Mouse (Mus musculus) retina, postnatal 1 day (tissue): ENCODE results near the gene Zbtb1.

Experiments used
- DNase-seq: peaks from one replicate; pipeline ENCODE4 v3.0.0-alpha.2; 2012

The Zbtb1 gene

DNA sequence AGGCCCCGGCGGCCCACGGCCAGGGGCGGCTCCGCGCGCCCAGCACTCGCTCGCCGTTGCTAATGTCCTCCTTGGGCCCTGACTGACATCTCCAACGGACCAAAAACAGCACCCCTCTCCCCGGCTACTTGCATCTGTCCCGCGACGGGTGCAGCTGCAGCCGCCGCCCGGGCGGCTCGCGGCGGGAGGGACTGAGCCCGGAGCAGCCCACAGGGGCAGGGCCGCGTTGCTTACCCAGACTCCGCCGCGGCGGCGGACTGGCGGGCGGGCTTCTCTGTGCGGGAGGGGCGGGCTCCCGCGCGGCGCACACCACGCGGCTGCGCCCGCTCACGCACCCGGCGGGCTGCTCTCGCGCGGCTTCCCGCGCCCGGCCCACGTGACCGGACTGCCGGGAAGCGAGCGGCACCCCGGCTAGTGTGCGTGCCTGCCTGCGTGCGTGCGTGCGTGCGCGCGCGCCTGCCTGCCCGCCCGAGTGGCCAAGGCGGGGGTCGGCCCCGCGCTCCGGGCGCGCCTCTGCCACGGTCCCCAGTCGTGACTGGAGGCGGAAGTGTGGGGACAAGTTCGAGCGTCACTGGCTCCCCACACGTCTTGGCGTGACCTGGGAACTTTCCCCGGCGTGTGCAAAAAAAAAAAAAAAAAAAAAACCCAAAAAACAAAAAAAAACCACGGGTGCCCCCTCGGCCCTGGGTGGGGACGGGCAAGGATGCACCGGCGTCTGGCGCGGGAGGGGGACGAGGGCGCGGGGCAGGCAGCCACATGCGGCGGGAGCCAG is 674 bp upstream of the Zbtb1 start, which contains the start of gene Zbtb25:
Gene Zbtb25, minus strand, starts transcription at position 397 of the 772 bp plus-strand sequence.
- peak; percentile 95 for DNase-seq

DNA sequence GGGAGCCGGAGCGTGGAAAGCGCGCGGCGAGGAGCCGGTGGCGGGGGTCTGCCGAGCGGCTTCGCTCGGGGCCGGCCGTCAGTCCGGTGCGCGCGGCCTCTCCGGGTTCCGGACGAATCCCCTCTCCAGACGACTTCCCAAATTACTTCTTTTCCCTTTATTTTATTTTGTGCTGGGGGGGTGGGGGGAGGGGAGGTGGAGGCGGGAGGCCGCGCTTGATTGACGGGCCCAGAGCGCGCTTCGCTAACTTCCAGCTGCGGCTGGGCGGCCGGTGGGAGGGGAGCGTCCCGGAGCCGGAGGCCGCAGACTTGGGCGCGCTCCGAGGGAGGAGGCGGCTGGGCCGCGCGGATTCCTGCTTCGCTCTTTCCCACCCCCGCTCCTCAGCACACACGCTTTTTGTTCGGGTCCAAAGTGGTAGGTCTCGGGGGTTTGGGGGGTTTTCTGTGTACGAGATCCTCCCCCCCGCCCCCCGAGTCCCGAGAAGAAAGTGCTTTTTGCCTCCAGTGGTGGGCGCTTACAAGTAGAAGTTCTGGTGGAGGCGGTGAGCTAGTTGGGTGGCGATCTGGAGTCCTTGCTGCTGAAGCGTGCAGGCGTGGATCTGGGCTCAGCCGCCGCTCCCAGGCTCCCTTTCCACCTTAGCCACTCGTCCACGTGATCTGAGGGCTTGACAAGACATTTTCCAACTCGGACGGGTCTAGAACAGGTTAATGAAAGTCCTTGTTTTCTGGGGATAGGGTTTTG is 935 bp downstream of the Zbtb1 start:
- peak; percentile 75 for DNase-seq

DNA sequence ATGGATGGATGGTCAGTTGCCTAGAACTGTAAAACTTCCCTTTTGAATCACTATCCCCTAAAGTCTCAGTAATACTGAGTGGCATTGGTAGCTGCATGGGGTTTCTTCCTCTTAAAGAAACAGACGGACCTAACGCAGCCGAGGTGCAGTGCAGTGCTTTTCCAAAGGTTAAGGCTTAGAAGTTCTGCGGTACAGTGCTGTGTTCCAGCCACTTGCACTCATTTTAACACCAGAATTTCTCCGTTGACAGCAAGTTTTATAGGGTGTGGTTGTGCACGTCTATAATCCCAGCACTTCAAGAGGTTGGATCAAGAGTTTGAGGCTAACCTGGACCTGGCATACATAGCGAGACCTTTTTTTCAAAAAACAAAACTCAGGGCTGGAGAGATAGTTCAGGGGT is 2.0 kb downstream of the Zbtb1 start:
- DNase-seq = no peak

DNA sequence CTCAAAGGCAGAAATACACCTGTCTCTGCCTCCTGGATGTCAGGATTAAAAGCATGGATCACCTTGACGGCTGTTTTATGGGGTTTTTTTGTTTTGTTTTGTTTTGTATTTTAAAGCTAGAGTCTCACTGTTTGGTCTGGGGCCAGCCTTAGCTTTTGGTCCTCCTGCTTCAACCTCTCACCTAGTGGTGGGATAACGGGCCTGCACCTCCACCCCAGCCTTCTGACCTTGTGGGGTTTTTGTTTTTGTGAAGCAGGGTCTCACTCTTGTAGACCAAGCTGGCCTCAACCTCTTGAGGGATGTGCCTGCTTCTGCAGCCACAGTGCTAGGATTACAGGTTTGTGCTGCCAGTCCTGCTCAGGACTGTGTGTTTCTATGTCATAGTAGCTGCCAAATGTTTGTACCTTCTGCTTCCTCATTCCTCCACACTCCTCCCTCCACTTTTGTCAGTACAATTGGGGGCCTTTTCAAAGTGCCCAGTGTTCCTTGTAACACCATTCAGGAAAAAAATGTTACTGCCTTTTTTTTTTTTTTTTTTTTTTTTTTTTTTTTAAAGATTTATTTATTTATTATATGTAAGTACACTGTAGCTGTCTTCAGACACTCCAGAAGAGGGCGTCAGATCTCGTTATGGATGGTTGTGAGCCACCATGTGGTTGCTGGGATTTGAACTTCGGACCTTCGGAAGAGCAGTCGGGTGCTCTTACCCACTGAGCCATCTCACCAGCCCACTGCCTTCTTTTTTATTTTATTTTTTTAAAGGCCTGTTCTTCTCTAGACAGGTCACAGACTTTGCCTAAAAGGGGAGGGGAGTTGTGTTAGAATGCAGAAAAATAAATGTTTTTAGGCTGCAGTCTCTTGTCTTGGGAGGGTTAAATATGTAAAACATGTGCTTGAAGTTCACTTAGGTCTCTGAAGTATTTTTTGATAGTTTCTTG is 3.1 kb downstream of the Zbtb1 start:
- DNase-seq = peak; percentile 22

DNA sequence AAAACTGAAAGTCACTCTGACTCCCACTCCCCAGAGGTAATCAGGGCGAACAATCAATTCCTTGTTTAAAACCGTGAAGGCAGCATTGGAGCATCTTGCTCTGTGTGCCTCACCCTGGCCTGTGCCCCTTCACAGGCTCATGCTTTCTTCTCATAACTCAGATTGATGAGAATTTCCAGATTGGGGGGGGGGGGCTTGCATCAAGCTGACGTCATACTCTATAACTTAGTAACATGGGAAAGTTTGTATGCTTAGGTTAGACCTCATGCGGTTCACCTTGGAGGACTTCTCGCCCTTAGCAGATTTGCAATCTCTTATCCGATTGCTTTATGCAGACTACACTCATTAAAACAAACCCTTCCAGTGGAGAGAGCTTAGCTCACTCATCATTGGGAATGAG is 3.9 kb downstream of the Zbtb1 start:
- DNase-seq = no peak

DNA sequence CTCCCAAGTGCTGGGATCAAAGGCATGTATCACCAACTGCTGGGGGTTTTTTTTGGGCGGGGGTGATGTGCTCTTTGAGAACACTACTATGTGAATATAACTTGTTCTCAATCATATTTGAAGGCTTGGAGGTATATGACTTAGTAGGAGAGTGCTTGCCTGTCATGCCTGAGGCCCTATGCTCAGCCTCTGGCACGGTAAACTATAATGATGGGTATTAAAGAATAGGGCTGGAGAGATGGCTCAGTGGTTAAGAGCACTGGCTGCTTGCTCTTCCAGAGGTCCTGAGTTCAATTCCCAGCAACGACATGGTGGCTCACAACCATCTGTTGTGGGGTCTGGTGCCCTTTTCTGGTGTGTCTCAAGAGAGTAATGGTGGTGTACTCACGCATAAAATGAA is 4.8 kb downstream of the Zbtb1 start:
- DNase-seq = no peak

DNA sequence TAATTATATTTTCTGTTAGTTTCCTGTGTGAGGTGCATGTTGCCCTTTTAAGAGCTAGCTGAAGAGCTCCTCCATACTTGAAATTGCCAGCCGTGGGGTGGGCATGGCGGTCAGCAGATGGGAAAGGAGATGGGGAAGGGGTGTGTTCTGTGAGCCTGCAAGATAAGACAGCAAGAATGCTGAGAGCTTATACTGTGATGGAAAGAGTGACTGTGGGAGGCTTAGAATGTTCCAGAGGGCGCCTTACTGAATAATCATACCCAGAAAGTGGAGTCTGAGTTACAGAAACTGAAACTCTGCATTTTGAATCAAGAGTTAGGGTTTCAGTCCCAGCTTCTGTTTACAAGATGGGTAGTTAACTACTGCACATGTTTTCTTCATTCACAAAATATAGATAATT is 5.4 kb downstream of the Zbtb1 start:
- no peak for DNase-seq

DNA sequence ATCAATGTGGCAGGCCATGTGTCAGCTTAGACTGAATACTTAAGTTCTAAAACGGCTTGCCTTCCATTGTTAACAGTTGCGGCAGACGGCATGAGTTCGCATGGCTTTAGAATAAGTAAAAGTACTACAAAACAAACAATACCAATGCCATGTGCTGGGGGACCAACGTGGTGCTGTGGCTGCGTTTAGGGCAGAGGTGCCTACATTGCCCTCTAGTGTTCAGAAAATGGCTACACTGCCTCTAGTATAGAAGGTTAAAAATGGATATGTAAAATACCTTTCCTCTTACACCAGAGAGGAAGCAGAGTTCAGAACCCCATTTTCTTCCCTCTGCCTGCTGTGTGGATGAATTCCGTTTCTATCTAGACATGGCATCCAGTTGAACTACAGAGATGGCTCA is 6.6 kb downstream of the Zbtb1 start:
- DNase-seq = peak; percentile 59

DNA sequence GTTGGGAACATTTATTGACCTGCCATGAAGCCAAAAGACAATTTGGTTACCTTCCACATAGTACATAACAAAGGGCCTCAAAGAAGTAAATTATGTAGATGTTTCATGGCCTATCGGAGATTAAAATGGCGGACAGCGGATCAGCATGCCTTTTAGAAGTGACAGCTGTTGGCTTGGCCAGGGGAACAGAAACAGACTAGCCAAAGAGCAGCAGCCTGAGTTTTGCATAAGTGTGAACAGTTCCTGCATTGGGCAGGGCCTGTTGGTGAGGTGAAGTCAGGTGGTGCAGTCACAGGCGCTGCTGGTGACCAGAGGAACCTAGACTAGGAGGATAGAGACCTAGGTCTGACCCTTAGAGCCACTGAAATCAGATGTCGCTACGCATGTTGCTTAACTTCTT is 7.0 kb downstream of the Zbtb1 start:
- no peak for DNase-seq

DNA sequence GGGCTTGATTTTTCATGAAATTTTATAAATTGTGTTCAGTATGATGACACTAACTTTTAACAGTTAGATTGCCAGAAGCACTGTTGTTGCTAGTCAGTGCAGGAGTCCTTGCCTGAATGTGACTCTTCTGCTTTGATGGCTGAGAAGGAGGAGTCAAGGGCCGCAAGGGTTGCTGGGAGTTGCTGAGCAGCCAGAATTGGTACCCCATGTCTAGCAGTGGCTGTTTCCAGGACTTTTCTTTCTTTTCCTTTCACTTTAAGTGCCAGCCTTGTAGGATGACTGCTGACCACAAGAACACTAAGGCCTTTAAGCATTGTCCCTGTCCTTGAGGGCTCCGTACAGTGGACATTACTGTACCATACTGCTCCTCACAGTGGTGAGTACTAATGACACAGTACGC is 7.7 kb downstream of the Zbtb1 start:
- no peak for DNase-seq

DNA sequence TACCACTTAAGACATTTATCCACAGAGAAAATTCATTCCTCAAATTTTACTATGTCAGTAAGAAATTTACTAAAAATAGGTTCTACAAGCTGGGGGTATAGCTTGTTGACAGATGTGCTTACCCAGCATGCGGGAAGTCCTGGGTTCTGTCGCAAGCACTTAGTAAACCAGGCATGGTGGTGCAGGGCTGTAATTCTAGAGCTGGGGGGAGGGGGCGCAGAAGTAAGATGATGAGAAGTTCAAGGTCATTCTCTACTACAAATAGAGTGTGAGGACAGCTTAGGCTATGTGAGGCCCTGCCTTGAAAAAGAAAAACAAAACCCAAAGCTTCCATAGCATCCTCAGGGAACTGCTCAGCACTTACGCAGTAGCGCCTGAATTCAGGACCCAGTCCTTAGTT is 8.5 kb downstream of the Zbtb1 start:
- no peak for DNase-seq

DNA sequence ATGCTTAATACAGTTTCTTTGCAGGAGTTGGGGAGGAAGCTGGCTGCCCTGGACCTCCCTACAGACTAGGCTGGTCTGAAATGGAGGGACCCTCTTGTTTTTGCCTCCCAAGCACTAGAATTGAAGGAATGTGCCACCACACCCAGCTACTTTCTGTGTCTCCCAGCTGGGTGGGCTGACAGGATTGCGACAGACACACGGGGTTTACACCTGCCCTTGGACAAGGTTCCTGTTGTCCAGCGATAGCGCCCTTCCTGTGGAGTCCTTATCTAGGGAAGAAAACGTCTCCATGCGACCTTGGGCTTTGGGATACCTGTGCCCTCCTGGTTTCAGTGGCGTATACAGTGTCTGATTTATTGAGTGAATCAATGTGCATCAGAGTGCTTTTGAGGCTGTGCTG is 10.1 kb downstream of the Zbtb1 start:
- DNase-seq = no peak

DNA sequence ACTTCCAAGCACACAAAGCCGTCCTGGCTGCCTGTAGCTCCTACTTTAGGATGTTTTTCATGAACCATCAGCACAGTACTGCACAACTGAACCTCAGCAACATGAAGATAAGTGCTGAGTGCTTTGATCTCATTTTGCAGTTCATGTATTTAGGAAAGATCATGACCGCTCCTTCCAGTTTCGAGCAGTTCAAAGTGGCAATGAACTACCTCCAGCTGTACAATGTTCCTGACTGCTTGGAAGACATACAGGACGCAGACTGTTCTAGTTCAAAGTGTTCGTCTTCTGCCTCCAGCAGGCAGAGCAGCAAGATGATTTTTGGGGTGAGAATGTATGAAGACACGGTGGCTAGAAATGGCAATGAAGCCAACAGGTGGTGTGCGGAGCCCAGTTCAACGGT is 15.3 kb downstream of the Zbtb1 start:
- no peak for DNase-seq

DNA sequence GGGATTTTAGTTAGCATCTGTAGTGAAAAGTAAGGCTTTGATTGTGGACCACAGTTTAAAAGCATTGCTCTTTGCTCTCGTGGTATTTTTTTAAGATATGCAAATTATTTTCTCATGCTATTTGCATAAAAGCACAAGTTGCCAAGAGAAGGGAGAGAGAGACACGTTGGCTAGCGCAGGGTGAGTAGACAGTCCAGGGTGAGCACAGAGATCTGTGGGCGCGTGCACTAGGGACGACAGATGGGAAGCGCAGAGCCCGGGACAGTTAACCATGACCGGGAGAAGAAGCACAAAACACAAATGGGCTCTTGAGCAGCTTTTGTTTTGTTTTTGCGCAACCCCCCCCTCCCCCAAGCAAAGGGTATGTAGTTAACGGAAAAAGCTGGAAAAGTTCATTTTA is 18.7 kb downstream of the Zbtb1 start:
- DNase-seq = no peak

DNA sequence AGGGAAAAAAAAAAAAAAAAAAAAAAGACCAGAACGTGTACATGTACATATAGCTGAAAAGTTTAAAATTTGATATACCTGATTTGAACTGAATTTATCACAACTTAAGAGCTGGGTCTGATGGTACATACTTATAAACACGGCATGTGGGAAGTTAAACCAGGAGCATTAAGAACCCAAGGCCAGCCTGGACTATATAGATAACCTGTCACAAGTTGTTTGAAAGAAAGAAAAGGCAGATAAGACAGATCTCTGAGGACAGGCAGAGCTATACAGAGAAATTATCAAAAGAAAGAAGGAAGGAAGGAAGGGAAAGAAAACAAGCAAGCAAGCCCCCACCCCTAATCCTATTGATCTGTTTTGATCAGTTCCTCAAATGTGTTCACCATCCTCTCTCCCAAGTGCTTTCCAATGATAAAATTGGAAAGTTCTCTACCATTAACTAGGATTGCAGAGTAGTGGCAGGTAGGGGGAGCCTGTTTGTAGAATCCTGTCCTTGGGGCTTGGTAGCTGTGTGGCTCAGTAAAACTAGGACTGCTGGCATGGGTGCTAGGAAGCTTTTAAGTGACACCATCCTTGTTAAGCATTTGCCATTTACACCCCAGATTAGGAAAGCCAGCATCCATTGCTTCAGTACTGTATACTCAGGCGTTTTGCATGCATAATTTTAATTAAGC is 21.7 kb downstream of the Zbtb1 start:
- DNase-seq = no peak

DNA sequence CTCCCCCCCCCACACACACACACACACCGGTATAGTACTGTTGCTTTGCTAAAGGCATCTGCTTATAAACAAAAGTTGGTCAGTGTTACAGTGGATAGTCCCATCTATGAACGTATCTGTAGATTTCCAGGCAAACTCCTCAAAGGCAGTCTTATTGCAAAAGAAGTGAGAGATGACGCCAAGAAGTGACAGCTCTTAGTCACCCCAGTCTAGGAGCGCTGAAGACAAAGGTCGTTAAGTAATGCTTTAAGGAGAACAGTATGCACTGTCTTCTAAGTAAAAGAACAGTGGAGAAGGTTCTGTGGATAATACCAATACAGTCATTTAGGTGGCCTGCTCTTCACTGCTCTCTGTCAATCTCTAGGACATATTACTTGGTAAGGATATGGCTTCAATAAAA is 22.9 kb downstream of the Zbtb1 start:
- DNase-seq = no peak

DNA sequence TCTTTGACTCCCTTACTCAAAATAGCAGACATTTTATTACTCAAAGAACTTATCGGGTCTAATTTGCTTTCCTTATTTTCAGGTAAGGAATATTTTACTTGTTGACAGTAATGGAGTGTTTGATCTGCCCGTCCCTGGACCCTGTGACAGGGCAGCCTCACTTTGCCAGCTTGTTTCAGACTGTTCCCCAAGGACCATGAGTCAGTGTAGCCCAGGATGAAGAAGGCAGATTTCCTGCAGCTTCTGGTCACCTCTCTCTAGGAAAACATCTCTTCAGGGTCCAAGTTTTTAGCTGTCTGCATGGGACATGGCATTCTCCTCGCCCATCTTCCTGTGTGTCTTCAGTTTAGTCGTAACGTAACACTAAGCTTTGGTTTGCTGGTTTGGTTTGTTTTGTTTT is 27.2 kb downstream of the Zbtb1 start:
- DNase-seq = no peak

DNA sequence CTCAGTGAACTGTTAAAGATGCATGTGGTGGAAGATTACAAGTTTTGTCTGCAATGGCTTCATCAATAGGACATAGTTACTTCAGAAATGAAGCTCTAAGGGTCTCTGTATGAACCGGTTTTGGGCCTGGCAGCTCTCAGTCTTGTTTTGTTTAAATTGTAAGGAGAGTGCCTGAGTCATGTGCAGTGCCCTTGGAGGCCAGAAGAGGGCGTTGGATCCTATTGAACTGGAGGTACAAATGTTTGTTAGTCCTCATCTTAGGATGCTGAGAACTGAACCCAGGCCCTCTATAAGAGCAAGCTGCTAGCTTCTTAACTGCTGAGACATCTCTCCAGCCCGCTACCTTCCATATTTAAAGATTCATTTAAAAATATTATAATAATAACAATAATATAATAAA is 31.6 kb downstream of the Zbtb1 start:
- no peak for DNase-seq

DNA sequence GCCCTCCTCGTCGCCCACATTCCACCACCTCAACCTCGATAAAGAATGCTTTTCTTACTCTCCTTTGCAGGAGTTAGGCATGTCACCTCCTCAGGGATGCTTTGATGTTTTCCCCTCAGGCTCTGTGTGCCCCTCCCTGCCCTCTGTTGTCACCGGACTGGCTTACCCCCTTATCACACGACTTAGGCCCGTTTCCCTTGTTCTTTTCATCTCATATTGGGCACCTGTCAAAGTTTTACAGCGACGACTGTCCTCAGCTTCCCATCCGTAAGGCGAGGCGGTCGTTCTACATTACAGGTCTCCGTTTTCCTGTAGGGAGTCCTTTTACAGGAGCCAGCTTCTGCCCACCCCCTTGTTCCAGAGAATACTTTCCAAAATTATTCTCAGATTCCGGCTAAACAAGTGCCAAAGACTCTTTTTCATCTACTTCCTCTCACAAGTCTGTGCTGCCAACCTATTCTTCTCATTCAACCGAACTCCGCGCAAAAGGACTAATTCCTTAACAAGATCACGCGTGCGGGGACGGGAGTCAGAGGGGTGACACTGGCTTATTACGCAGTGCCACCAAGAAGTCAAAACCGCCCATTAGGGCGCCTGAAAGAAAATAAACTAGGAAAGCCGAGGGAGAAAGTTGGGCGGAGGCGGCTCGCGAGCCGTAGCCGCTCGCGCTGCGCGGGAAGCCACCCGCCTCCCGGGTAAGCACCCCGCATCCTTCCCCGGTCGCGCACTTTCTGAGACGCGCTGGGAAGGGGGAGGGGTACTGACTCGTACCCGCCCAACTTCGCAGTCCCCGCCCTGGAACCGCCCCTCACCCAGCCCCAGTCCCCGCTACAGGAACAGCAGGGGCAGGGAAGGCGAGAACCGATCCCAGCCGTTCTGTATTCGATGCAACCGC is 33.2 kb downstream of the Zbtb1 start:
- no peak for DNase-seq

DNA sequence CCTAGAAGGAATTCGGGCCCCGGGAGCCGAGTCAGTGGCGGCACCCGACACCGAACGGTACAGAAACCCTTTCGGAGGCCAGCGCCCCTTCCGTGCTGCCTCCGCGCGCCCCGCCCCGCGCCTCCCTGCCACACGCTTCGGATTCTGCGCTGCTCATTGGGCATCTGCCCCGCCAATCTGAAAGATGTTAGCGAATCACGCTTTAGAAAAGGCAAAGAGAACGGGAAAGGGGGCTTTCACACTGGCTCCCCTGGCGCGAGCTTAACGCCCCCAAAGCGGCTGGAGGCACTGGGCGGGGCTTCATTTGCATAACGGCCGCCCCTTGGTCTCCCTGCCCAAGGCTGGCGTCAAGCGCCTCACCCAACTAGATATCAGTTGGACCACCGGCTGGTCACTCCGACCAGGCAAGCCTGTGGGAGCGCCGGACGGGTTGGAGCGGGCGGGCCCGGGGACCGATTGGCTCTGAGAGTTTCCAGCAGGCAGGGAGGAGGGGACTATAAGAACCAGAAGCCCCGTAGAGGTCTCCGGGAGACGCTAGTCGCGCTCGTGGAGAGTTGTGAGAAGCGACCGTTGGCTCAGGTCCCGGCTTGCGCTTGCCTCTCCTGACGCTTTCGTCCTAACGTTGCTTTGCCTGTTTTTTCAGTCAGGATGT is 33.9 kb downstream of the Zbtb1 start, which contains the start of gene Hspa2:
Gene Hspa2, plus strand, starts transcription at position 291 of the 652 bp plus-strand sequence.
- DNase-seq = peak; percentile 100

DNA sequence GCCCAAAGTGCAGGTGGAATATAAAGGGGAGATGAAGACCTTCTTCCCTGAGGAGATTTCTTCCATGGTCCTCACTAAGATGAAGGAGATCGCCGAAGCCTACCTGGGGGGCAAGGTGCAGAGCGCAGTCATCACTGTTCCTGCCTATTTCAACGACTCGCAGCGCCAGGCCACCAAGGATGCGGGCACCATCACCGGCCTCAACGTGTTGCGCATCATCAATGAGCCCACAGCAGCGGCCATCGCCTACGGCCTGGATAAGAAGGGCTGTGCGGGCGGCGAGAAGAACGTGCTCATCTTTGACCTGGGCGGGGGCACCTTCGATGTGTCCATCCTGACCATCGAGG is 34.7 kb downstream of the Zbtb1 start:
- DNase-seq = no peak
